ENCODE assay signal across 8 mouse cellular contexts in the genomic region with DNA sequence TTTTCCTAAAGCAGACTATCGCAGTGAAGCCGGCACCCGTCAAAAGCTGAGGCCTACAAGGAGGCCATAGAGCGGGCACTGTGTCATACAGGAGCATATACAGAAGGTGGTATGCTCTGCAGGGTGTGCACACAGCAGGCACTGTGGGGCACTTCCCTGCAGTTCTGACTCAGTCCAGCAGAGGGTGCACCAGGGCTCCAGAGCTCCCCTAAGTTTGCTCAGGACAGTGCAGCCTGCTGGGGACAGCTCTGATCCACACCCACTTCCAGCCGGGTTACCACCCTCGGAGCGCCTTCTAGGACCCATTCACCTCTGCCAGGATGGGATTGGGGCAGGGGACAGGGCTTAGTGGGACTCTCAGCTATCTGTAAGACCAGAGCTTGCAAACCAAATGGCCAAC. TPM values are rescaled to one million over a fixed set of nuclear protein-coding genes. Genes with fewer than 3 reads are reported as not detected.
DNase-seq lines count a peak whose midpoint lies in the region; ATAC-seq and TF ChIP-seq lines count a peak whose summit lies in the region.

No protein-coding gene starts in this region.

- no peak overlapping the region for H3K4me3 ChIP-seq in hindbrain, embryonic 15.5 days
- H3K4me3 ChIP-seq in left cerebral cortex, adult 2 months, result no peak overlapping the region
- H3K4me3 ChIP-seq in megakaryocyte, embryonic 14.5 days (replicated peaks), result peak overlapping the region; percentile 9

- H3K27me3 ChIP-seq in hindbrain, embryonic 15.5 days, result peaks cover 92% of the 10 kb centered on the region
- peaks cover 70% of the 10 kb centered on the region for H3K27me3 ChIP-seq in megakaryocyte, embryonic 14.5 days (replicated peaks)

- DNase-seq in T-cell, adult 2 months (ENCODE audit: low spot score), result peak; percentile 74
- DNase-seq in cerebellum, postnatal 25 days, result peak; percentile 90 to 93
- peak; percentile 89 for DNase-seq in gastrocnemius, adult 18-20 months (ENCODE audit: low spot score)
- DNase-seq in left cerebral cortex, adult 2 months (ENCODE audit: extremely low spot score in 1 of 2, low spot score in 2 of 2), result peak; percentile 76 to 88
- DNase-seq in right cerebral cortex, postnatal 10 days (ENCODE audit: low spot score in 2 of 2), result peak; percentile 66 to 82
- DNase-seq in urinary bladder, postnatal 14 days (ENCODE audit: low spot score), result peak; percentile 90

- H3K4me1 ChIP-seq in hindbrain, embryonic 15.5 days (replicated peaks), result peaks cover 19% of the 10 kb centered on the region
- H3K4me1 ChIP-seq in megakaryocyte, embryonic 14.5 days, result peaks cover 73% of the 10 kb centered on the region

- no peaks in the 10 kb centered on the region for H3K9me3 ChIP-seq in hindbrain, embryonic 15.5 days
- H3K9me3 ChIP-seq in megakaryocyte, embryonic 14.5 days, result no peaks in the 10 kb centered on the region

- no peak overlapping the region for H3K9ac ChIP-seq in hindbrain, embryonic 15.5 days

- WGBS in hindbrain, embryonic 15.5 days, result under 1% methylated on average over 7 of the region's 7 CpGs

- peak; percentile 98 for TF ChIP-seq CTCF in left cerebral cortex, adult 2 months (IDR thresholded peaks at IDR 0.05)

- no peak overlapping the region for H3K27ac ChIP-seq in hindbrain, embryonic 15.5 days (replicated peaks)
- H3K27ac ChIP-seq in left cerebral cortex, adult 2 months, result no peak overlapping the region

- no peaks in the 10 kb centered on the region for H3K36me3 ChIP-seq in hindbrain, embryonic 15.5 days
- no peaks in the 10 kb centered on the region for H3K36me3 ChIP-seq in megakaryocyte, embryonic 14.5 days (replicated peaks; ENCODE audit: low read length)

- intact Hi-C loops in left cerebral cortex, adult 2 months (cut with DNase I), result loop anchor here (2.0 kb wide), 1 partner anchor 25 kb away; no protein-coding TSS in a partner anchor

- H3K4me2 ChIP-seq in hindbrain, embryonic 15.5 days, result no peak overlapping the region

- peak; percentile 67; the same call in 1 of the 2 replicates for ATAC-seq in hindbrain, embryonic 15.5 days (ENCODE audit: low FRiP score, low read depth)

RNA-seq across cellular contexts. Expression of a gene that starts 2.1 kb away (rescaled TPM):
- total RNA-seq in gastrocnemius, adult 18-20 months (2021), result 10 to 100 TPM; 32.5 to 37.0 TPM
- polyA plus RNA-seq in hindbrain, embryonic 15.5 days (2015; fragmentation: Nextera tagmentation; extraction: Ambion mirVana), result 0.76 and 1.2 TPM in 2 replicates
- 10 to 100 TPM in 1 of 2 experiments, 1 to 10 TPM in 1; 7.9 to 11.1 TPM for total RNA-seq in left cerebral cortex, adult 2 months (2021)
- 27.2 and 34.8 TPM in 2 replicates for polyA plus RNA-seq in megakaryocyte, embryonic 14.5 days (2012; ENCODE audit: insufficient read depth, low replicate concordance)

RNA-seq across cellular contexts. Expression of a gene that starts 6.0 kb away (rescaled TPM):
- total RNA-seq in gastrocnemius, adult 18-20 months (2021), result under 1 TPM; 0.09 to 0.11 TPM
- polyA plus RNA-seq in hindbrain, embryonic 15.5 days (2015; fragmentation: Nextera tagmentation; extraction: Ambion mirVana), result 6.1 and 6.4 TPM in 2 replicates
- total RNA-seq in left cerebral cortex, adult 2 months (2021), result 10 to 100 TPM; 27.3 to 37.9 TPM
- polyA plus RNA-seq in megakaryocyte, embryonic 14.5 days (2012; ENCODE audit: insufficient read depth, low replicate concordance), result not detected in 2 replicates

RNA-seq across cellular contexts. Expression of a gene that starts 20.5 kb away (rescaled TPM):
- total RNA-seq in gastrocnemius, adult 18-20 months (2021), result 1 to 10 TPM; 3.4 to 4.1 TPM
- 5.7 and 7.1 TPM in 2 replicates for polyA plus RNA-seq in hindbrain, embryonic 15.5 days (2015; fragmentation: Nextera tagmentation; extraction: Ambion mirVana)
- total RNA-seq in left cerebral cortex, adult 2 months (2021), result 10 to 100 TPM; 13.5 to 13.6 TPM
- polyA plus RNA-seq in megakaryocyte, embryonic 14.5 days (2012; ENCODE audit: insufficient read depth, low replicate concordance), result 19.0 and 21.1 TPM in 2 replicates

RNA-seq across cellular contexts. Expression of a gene that starts 21.0 kb away (rescaled TPM):
- total RNA-seq in gastrocnemius, adult 18-20 months (2021), result under 1 TPM; 0.78 to 0.97 TPM
- polyA plus RNA-seq in hindbrain, embryonic 15.5 days (2015; fragmentation: Nextera tagmentation; extraction: Ambion mirVana), result 6.1 and 6.7 TPM in 2 replicates
- 1 to 10 TPM; 4.0 to 5.4 TPM for total RNA-seq in left cerebral cortex, adult 2 months (2021)
- polyA plus RNA-seq in megakaryocyte, embryonic 14.5 days (2012; ENCODE audit: insufficient read depth, low replicate concordance), result 15.1 and 26.0 TPM in 2 replicates

RNA-seq across cellular contexts. Expression of a gene that starts 30.0 kb away (rescaled TPM):
- total RNA-seq in gastrocnemius, adult 18-20 months (2021), result 1 to 10 TPM; 6.8 to 7.1 TPM
- 29.8 and 30.1 TPM in 2 replicates for polyA plus RNA-seq in hindbrain, embryonic 15.5 days (2015; fragmentation: Nextera tagmentation; extraction: Ambion mirVana)
- total RNA-seq in left cerebral cortex, adult 2 months (2021), result 10 to 100 TPM; 26.3 to 26.9 TPM
- 62.0 and 88.2 TPM in 2 replicates for polyA plus RNA-seq in megakaryocyte, embryonic 14.5 days (2012; ENCODE audit: insufficient read depth, low replicate concordance)

Comparison
In these comparisons a context has a peak if more than half of its experiments do, and no peak if none do; other contexts are left out.
1. RNA of a gene that starts 6.0 kb away (total RNA-seq): 27.3 to 37.9 TPM in left cerebral cortex, adult 2 months; 0.09 to 0.11 TPM in gastrocnemius, adult 18-20 months; every median in the first group is over 10 times any median in the second.
2. Peak in every context shown above with its lines, with median percentiles within 50 percentile points of each other: DNase-seq.